Mouse (Mus musculus): ENCODE data around the gene Yipf4.
A peak's percentile ranks its signal among the peaks of the same experiment; 100 is the strongest.

GRCm38 (mm10) chr17:74527729-74528607 lies 38.7 kb downstream of the Yipf4 start, which contains the start of gene Birc6:
- peak; percentile 24 for TF ChIP-seq CTCF (IDR thresholded peaks at IDR 0.05)
- peak; percentile 91 for TF ChIP-seq POLR2A (IDR thresholded peaks at IDR 0.05; ENCODE audit: insufficient read depth, low read depth, low read length)
- peak; percentile 68 for TF ChIP-seq EP300 (IDR thresholded peaks at IDR 0.05; ENCODE audit: insufficient read depth, low read depth, low read length)

Measured in heart, adult 2 months (tissue).